Mouse (Mus musculus) lung, postnatal 14 days (tissue): ENCODE data around the gene Fam168b.

Experiments used
- DNase-seq: peaks from one replicate; pipeline ENCODE4 v3.0.0; 2021

The Fam168b gene

GRCm38 (mm10) chr1:34811581-34811980, 31.3 kb downstream of the Fam168b start:
- DNase-seq: no peak

- DNase-seq: no peak
Observed at GRCm38 (mm10) chr1:34811035-34811434, 31.8 kb downstream of the Fam168b start.

GRCm38 (mm10) chr1:34810293-34810692, 32.6 kb downstream of the Fam168b start:
- no peak for DNase-seq

DNA sequence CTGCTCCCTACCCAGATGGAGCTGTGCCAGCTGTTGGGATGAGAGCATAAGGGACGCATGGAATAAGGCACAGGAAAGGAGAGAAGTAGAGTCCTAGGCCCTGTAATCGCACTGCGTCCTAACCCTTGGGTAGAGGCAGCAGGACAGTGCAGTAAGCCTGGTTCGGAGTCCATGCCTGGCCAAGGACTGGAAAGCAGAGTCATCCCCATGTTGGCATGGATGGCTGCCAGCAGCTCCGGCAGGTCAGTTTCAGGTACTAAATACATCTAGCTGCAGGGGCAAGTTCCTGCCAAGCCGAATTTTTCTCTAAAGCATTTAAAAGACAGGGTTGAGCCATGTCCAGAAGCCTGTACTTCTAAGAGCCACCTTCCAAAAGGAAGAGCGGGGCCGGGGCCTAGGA, 34.4 kb downstream of the Fam168b start:
- no peak for DNase-seq

DNA sequence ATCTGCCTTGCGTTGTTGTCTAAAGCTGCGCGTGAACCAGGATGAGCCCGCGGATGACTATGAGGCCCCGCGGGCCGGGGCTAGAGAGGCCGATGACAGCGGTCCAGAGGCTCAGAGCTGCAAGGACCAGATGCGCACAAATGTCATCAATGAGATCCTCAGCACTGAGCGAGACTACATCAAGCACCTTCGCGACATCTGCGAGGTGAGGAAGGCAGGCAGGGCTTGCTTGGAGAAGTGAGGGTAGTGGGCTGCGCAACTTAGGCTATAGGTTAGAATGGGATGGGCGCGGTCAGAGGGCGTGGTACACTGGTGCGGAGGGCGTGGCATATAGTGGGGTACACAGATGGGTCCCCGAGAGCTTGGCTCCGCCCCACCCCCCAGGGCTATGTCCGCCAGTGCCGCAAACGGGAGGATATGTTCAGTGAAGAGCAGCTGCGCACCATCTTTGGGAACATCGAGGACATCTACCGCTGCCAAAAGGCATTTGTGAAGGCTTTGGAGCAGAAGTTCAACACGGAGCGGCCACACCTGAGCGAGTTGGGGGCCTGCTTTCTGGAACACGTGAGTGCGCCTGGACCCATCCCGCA, 36.8 kb downstream of the Fam168b start:
- no peak for DNase-seq

DNA sequence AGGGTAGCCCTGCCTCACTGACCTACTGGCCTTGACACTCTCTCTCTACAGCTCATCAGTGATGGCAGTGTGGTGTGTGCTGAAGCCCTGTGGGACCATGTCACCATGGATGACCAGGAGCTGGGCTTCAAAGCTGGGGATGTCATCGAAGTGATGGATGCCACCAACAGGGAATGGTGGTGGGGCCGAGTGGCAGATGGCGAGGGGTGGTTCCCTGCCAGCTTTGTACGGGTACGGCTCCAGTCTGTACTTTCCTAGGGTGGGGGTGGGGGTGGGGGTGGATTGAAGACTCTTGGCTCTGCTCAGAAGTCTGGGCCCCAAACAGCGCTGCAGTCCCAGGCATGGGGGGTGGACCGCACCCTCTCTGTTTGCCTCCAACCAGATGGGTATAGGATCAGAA, 38.0 kb downstream of the Fam168b start:
- DNase-seq: no peak

- peak; percentile 19 for DNase-seq
Observed at GRCm38 (mm10) chr1:34802290-34802642, 40.6 kb downstream of the Fam168b start.

DNA sequence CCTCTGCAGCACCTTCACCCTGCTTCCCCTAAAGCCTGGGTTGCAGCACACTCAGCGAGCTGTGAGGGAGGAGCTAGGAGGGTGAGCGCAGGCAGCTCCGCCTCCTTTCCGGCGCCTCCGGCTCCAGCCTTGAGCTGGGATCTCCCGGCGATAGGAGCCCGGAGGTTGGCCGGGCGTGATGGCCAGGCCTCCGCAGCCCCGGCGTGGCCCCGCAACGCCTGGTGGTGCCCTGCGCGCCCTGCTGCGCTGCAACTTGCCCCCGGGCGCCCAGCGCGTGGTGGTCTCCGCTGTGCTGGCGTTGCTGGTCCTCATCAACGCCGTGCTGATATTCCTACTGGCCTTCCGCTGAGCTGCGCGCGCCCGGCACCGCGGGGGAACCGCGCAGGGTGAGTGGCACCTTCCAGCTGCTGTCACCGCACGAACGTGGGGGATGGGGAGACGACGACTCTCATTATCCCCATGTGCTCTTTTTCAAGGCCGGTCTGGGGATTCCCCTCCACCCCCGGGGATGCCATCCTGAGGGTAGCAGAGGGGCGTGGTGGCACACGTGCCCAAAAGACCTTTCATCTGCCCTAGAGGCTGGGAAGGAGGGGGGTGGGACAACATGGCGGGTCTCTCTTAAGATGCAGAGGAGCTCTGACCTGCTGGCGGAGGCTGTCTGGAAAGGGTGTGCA, 41.1 kb downstream of the Fam168b start:
- peak; percentile 68 for DNase-seq

DNA sequence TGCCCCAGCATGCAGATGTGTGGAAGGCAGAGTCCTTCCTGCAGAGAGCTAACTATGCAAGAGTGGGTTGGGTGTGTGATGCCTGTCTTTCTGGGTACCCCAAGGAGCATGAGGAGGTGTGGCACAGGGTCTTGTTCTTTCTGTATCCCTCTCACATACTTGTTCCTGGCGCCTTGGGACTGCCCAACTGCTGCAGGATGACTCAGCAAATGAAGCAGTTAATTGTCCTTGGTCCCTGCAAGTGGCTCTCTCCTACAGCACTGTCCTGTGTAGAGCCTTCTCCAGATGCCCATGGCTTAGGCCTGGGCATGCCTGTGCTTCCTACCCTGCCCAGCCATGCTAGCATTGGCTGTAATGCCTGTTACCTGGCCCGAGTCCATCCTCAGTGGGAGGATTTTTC, 43.7 kb downstream of the Fam168b start:
- DNase-seq: no peak

DNA sequence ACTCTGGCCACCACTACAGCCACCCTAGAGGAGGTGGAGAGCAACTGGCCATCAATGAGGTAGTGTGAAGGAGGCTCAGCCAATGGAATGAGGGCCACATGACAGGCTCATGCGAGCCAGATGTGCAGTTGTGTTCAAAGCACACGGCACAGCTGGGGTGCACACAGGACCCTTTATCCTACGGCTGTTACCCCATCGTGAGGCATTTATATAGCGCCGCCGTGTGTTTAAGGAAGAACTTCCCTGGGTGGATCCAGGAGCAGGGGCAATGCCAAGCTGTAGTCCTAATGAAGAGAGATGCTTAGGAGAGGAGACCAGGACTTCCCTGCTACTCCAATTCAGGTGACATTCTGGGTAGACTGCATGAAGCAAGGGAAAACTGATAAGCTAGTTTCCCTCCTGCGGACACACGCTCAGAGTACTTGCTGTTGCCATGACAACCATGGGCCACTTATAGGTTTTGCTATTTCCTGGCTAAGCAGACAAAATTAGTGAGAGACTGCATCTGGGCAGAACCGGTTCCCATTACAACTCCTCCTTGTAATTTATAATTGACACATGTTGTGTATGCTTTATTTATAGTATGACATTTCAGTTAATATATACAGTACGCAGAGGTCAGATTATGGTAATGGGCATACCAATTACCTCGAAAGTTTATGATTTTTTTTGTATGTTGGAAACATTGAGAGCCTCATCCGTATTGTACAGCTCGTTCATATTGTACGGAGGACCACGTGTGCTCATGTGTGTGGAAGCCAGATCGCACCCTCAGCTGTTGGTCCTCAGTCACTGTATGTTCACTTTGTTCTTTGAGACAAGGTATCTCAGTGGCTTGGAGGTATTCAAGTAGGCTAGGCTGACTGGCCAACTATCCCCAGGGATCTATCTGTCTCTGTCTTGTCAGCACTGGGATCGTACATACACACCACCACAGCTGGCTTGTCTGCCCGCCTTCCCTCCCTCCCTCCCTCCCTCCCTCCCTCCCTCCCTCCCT, 49.3 kb downstream of the Fam168b start:
- DNase-seq: no peak

DNA sequence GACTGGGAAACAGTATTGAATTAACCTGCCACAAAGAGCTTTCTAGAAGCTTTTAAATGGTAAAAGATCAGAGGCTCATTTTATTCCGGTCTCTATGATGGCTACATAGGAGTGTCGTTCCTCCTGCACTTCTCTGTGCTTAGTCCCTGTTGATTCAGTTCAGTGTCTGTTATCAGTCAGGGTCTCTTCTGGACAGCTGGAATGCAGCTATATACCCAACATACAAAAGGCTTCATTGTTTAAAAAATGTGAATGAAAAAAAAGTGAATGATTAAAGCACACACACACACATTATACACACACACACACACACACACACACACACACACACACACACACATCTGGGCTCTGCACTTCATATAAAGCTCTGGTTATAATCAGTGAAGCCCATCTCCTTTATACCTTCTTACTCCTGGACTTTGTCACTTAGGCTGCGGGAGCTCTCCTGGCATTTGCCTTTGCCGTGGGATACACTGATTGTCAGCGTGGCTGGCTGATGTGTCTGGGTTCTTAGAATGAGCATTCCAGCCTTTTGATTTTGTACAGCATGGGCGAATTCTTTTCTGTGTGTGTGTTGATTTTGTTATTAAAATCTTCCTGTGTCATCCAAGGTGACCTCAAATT, 59.2 kb downstream of the Fam168b start:
- no peak for DNase-seq

- no peak for DNase-seq
Observed at GRCm38 (mm10) chr1:34775870-34776269, 67.0 kb downstream of the Fam168b start.

GRCm38 (mm10) chr1:34768875-34769274, 74.0 kb downstream of the Fam168b start:
- DNase-seq: no peak

- no peak for DNase-seq
Observed at GRCm38 (mm10) chr1:34767851-34768250, 75.0 kb downstream of the Fam168b start.

- DNase-seq: no peak
Observed at GRCm38 (mm10) chr1:34766899-34767298, 76.0 kb downstream of the Fam168b start.
